Mouse (Mus musculus) gastrocnemius, postnatal 25 days (tissue): ENCODE measurements around the gene Magoh. TPM values are rescaled to one million over a fixed set of nuclear protein-coding genes. Genes with fewer than 3 reads are reported as not detected.

Experiments used
- DNase-seq: peaks from one replicate; pipeline ENCODE4 v3.0.0; 2022
- long read RNA-seq, 2 experiments: library from polyadenylated mRNA; stranded (forward); transcript quantifications; one replicate each; pipeline ENCODE4 v2.0.0; 2021
- total RNA-seq, 2 experiments: library from RNA; stranded (reverse); gene quantifications; 1 replicate in 1 of 2; 2 replicates in 1 of 2; pipeline ENCODE4 v1.2.3; 2021

Magoh gene
- 10 to 100 TPM; 19.9 to 25.8 TPM for total RNA-seq
- long read RNA-seq, experiment 1, transcript Magoh-201 (5 exons, 692 nt), result major isoform, 28 of 30 reads
- long read RNA-seq, experiment 1, partial matches to known transcripts, result 1 of 30 reads
- long read RNA-seq, experiment 1, other reads (novel, unspliced or antisense), result 1 of 30 reads
- long read RNA-seq, experiment 2, transcript Magoh-201 (5 exons, 692 nt), result major isoform, 16 of 17 reads
- long read RNA-seq, experiment 2, partial matches to known transcripts, result 0 of 17 reads
- long read RNA-seq, experiment 2, other reads (novel, unspliced or antisense), result 0 of 17 reads

- peak; percentile 92 for DNase-seq
Measured at GRCm38 (mm10) chr4:107879254-107880050, at the start of gene Magoh. Gene Magoh (plus strand): TSS chr4:107879755.

DNA sequence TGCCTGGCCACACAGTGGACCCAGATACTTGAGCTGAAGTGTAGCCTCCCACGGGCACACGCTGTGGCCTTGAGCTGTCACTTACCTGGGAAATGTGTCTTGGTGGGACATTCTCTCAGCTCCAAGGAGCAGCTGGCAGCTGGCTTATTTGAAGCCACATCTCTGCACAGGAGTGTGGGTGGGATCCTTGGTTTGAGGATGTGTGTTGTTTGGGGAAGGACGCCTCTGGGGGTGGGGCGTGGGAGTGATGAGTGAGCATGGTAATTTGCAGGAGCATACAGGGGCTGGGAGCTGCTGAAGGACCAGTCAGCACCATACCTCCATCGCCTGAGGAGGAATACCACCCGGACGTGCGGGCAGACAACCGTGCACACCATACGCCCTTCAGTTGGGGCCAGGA is 49.4 kb upstream of the Magoh start:
- no peak for DNase-seq

DNA sequence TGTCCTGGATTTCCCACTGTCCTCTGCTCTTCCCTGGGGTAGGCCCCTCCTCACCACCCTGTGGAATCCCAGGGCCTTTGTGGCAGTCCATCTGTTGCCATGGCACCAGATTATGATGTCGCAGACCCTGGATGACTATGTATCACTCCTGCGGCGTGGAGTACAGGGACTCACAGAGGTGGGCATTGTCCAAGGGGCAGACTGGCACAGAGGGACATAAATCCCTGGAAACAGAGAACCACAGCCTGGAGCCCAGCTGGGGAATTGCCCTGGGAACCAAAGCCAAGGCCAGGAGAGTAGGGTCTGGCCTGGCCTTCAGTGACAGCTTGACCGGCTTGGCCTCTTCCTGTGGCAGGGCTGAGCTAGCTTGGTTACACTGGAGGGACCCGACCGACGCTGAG is 48.7 kb upstream of the Magoh start:
- no peak for DNase-seq

GRCm38 (mm10) chr4:107831678-107832077 is 47.9 kb upstream of the Magoh start:
- DNase-seq, result no peak

DNA sequence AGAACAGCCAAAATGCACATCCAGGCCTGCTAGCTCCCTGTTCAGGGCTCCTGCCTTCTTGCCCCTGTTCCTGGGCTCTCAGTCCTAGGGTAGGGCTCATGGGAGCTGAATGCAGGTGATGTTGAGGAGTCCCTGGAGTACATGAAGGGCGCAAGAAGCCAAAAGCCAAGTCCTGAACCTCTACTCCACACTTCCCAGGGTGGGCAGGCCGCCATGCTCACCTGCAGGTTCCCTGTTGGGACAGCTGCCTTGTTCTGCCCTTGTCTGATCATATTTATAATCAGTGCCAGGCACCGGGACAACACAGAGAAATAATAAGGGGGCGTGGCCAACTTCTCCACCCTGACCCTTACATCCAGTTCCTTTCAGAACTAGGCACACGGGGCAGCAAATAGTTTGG is 46.0 kb upstream of the Magoh start:
- DNase-seq, result no peak

DNA sequence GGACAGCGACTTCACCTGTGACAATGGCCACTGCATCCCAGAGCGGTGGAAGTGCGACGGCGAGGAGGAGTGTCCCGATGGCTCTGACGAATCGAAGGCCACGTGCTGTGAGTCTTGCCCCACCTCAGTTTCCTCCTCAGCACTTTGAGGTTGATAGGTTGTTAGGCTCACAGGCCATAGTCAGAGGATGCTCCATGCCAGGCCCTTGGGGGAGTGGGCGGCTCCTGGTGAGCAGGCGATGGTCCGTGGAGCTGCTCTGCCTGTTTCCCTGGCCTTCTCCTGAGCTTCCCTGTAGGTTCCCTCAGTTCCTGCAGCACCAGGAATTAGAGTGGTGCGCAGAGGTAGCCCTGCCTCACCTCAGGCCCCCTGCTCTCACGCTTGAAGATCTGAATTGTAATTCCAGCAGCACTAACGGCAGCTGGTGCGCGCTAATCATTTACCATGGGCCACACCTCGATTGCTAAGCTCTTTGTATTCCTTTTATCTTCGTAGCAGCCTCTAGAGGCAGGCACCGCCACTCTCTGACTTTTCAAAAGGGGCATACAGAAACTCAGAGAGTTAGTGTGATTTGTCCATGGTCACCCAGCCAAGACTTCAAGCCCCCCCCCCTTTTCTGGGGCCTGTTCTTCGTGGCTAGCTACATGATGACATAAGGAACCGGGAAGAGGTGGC is 44.8 kb upstream of the Magoh start:
- DNase-seq, result no peak

DNA sequence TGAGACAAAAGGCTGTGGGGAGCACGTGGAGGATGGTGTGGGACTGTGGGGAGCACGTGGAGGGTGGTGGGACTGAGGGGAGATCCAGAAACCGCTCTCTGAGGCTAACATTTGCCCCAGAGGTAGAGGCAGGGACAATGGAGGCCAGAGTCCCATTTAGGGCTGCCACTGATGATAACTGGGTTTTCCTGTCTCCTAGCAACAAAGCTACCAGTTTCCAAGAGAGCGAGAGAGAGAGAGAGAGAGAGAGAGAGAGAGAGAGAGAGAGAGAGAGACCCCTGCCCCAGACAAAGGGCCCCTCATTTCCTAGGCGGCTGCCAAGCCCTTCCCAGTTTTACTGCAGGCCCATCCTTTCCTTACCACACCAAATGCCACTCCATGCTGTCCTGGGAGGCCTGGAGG is 44.0 kb upstream of the Magoh start:
- no peak for DNase-seq

GRCm38 (mm10) chr4:107836758-107837157 is 42.8 kb upstream of the Magoh start:
- no peak for DNase-seq

- no peak for DNase-seq
Measured at GRCm38 (mm10) chr4:107837910-107838309, 41.6 kb upstream of the Magoh start.

- DNase-seq, result no peak
Measured at GRCm38 (mm10) chr4:107843687-107844086, 35.9 kb upstream of the Magoh start.

DNA sequence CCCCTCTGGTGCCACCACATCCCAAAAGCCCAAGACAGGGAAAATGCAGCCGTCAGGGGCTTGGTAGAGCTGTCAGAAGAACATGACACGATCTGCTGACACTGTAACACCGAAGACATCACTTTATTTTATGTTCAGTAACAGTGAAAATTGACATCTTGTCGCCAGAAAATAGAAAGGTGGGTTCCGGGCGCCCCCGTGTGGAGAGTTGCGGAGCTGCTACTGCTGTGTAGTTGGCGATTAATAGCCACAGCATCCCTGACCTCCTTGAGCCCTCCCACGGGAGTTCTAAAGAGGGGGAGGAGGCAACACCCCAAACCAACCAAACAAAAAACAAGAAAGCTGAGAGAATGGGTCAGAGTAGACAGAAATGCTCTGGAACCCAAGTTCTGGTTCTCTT is 34.6 kb upstream of the Magoh start:
- DNase-seq, result peak; percentile 35

GRCm38 (mm10) chr4:107846795-107847194 is 32.8 kb upstream of the Magoh start:
- DNase-seq, result no peak

DNA sequence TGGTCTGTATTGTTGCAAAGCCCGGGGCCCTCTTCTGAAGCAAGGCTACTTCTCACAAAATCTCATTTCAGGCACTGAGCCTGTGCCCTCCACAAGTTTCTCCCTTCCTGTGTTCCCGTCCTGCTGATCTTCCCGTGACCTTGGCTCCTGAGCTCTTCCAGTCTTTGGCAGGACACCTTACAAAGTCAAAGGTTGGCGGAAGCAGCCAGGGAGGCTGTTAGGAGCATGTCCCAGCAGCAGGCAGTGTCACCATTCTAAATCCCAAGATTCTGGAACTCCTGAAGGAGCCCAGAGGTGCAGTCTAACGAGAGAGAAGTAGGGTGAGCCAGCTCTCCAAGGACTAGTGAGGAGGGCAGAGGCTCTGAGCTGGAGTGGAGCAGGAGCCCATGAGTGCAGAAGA is 31.0 kb upstream of the Magoh start:
- DNase-seq, result no peak

- no peak for DNase-seq
Measured at GRCm38 (mm10) chr4:107849621-107850020, 29.9 kb upstream of the Magoh start.

GRCm38 (mm10) chr4:107850091-107850490 is 29.5 kb upstream of the Magoh start:
- no peak for DNase-seq

- DNase-seq, result no peak
Measured at GRCm38 (mm10) chr4:107853333-107853732, 26.2 kb upstream of the Magoh start.

- DNase-seq, result no peak
Measured at GRCm38 (mm10) chr4:107853836-107854235, 25.7 kb upstream of the Magoh start.

DNA sequence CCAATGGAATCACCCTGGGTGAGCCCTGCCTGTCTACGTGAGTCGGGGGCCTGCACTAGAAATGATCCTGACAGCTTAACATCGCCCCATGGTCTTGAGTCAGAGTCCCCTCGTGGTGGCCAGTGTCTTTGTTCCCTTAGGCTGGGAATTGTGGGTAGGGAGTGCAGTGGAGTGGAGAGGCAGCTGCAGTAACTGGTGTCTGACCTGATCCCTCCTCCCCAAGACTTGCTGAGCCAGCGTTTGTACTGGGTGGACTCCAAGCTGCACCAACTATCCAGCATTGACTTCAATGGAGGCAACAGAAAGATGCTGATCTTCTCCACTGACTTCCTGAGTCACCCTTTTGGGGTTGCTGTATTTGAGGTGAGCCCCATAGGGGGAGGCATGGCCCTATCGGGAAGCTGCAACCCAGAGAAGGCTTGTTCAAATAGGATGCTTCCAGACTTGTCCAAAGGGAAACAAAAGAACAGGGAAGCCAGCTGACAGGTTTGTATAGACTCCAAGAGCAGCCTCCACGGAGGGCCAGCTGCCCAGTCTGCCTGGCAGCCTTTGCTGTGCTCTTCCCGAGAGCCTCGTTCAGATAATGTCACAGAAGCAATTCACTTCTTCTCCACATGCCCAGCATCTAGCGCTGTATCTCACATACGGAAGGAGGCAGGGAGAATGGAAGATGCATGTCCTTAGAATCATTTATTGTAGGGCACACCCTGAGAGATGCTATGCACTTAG is 22.4 kb upstream of the Magoh start:
- no peak for DNase-seq

GRCm38 (mm10) chr4:107858995-107859394 is 20.6 kb upstream of the Magoh start:
- DNase-seq, result no peak

DNA sequence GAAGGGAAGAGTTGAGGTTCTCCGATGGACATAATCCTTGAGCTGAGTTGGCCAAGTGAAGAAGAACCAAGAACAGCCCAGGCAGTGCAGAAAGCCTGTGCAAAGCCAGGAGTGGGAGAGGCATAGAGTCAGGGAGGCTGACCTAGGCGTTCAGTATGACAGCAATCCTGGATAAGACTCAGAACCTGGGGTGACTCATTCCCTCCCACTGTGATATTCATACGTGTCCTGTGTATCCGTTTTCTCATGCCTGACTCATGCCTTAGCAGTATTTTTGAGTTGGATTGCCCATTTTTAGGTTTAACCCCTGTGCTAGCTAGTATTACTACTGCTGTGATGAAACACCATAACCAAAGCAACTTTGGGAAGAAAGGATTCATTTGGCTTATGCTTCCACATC is 14.7 kb upstream of the Magoh start:
- DNase-seq, result no peak

GRCm38 (mm10) chr4:107881631-107882030 is 2.1 kb downstream of the Magoh start:
- no peak for DNase-seq

- no peak for DNase-seq
Measured at GRCm38 (mm10) chr4:107886371-107886770, 6.8 kb downstream of the Magoh start.

GRCm38 (mm10) chr4:107889385-107889730 is 9.8 kb downstream of the Magoh start:
- DNase-seq, result peak; percentile 21
